Mouse (Mus musculus): ENCODE data around the gene Gm266.

- TF ChIP-seq POLR2A (IDR thresholded peaks at IDR 0.05; ENCODE audit: extremely low read depth, insufficient read depth, low read length) (no peak), CTCF (IDR thresholded peaks at IDR 0.05; ENCODE audit: extremely low read depth, insufficient read depth, low read length) (peak; percentile 14; the same call in 1 of the 2 replicates)
These were observed 11.5 kb upstream of the Gm266 start for GRCm38 (mm10) chr12:111497076-111497475.

Measured in cortical plate, adult 2 months (tissue).